Mouse (Mus musculus) C2C12 (cell line): ENCODE data around the gene D630023F18Rik. TPM values are rescaled to one million over a fixed set of nuclear protein-coding genes. Genes with fewer than 3 reads are reported as not detected.

Experiments used
- H3K27me3 ChIP-seq: one replicate; pipeline ENCODE4 v1.6.1; 2011; ENCODE audit not compliant: control insufficient read depth, insufficient read depth, insufficient read length
- H3K36me3 ChIP-seq: one replicate; pipeline ENCODE4 v1.6.1; 2011; ENCODE audit not compliant: control insufficient read depth, insufficient read depth
- H3K4me3 ChIP-seq: one replicate; pipeline ENCODE4 v1.5.1; 2011; ENCODE audit warnings: mild to moderate bottlenecking, control low read depth; ENCODE audit not compliant: poor library complexity, insufficient read depth, severe bottlenecking
- H3K79me2 ChIP-seq: one replicate; pipeline ENCODE4 v1.6.1; 2011; ENCODE audit not compliant: control insufficient read depth, insufficient read depth
- H3K79me3 ChIP-seq: one replicate; pipeline ENCODE4 v1.6.1; 2011; ENCODE audit warnings: low read depth, control low read depth
- H3ac ChIP-seq: one replicate; pipeline ENCODE3; 2011; ENCODE audit warnings: low read depth; ENCODE audit not compliant: control insufficient read depth, insufficient read length
- CEBPB ChIP-seq: IDR thresholded peaks from one replicate; pipeline ENCODE4 v1.6.1; 2011; ENCODE audit warnings: low read depth, mild to moderate bottlenecking, control low read depth, moderate library complexity
- CTCF ChIP-seq: IDR thresholded peaks from one replicate; pipeline ENCODE4 v1.5.1; 2011; ENCODE audit not compliant: control insufficient read depth, insufficient read depth, insufficient read length
- FOSL1 ChIP-seq: IDR thresholded peaks from one replicate; pipeline ENCODE4 v1.8.0; 2011; ENCODE audit warnings: mild to moderate bottlenecking, low read length; ENCODE audit not compliant: poor library complexity, insufficient read depth, severe bottlenecking
- MAX ChIP-seq: IDR thresholded peaks from one replicate; pipeline ENCODE4 v1.6.1; 2011; ENCODE audit warnings: mild to moderate bottlenecking, control low read depth
- MYOD1 ChIP-seq: IDR thresholded peaks from one replicate; pipeline ENCODE4 v1.6.1; 2011; ENCODE audit warnings: low read depth; ENCODE audit not compliant: control insufficient read depth, insufficient read length
- MYOG ChIP-seq: IDR thresholded peaks from one replicate; pipeline ENCODE4 v1.6.1; 2011; ENCODE audit not compliant: control insufficient read depth, insufficient read length; ENCODE audit errors: extremely low read depth
- USF1 ChIP-seq: IDR thresholded peaks from one replicate; pipeline ENCODE4 v1.6.1; 2011; ENCODE audit warnings: low read depth, mild to moderate bottlenecking, control low read depth, moderate library complexity
- polyA plus RNA-seq: library from polyadenylated mRNA; unstranded; fragments of >200 nt; fragmentation: generic; extraction: Trizol; gene quantifications from one replicate; pipeline ENCODE4 v1.2.1, GENCODE M21; 2012; ENCODE audit warnings: missing spikeins

Gene D630023F18Rik
- polyA plus RNA-seq, 1 experiment: not detected

- H3ac ChIP-seq: no peak overlapping the region
- no peaks in the 10 kb centered on the region for H3K79me3 ChIP-seq
- peaks cover 79% of the 10 kb centered on the region for H3K36me3 ChIP-seq
- no peaks in the 10 kb centered on the region for H3K79me2 ChIP-seq
- TF ChIP-seq CEBPB (no peak), MYOD1 (no peak), USF1 (no peak), CTCF (no peak), FOSL1 (no peak), MYOG (no peak), MAX (no peak)
- no peak overlapping the region for H3K4me3 ChIP-seq
- H3K27me3 ChIP-seq: no peaks in the 10 kb centered on the region
These were observed 39.2 kb upstream of the D630023F18Rik start for GRCm38 (mm10) chr1:65162210-65162609.

- Histone ChIP-seq H3K27me3 (no peaks in the 10 kb centered on the region), H3K79me3 (no peaks in the 10 kb centered on the region), H3K36me3 (peaks cover 32% of the 10 kb centered on the region), H3K79me2 (no peaks in the 10 kb centered on the region), H3K4me3 (no peak overlapping the region), H3ac (no peak overlapping the region)
- TF ChIP-seq CEBPB: no peak
- TF ChIP-seq CTCF: no peak
- no peak for TF ChIP-seq MAX
- no peak for TF ChIP-seq FOSL1
- TF ChIP-seq USF1: no peak
- no peak for TF ChIP-seq MYOG
- no peak for TF ChIP-seq MYOD1
These were observed 33.1 kb upstream of the D630023F18Rik start for GRCm38 (mm10) chr1:65156111-65156510.

- peaks cover 19% of the 10 kb centered on the region for H3K36me3 ChIP-seq
- TF ChIP-seq CTCF (no peak), MYOG (no peak), CEBPB (no peak), MAX (no peak), MYOD1 (no peak), FOSL1 (no peak), USF1 (no peak)
- no peaks in the 10 kb centered on the region for H3K27me3 ChIP-seq
- no peak overlapping the region for H3K4me3 ChIP-seq
- H3K79me3 ChIP-seq: no peaks in the 10 kb centered on the region
- no peak overlapping the region for H3ac ChIP-seq
- H3K79me2 ChIP-seq: no peaks in the 10 kb centered on the region
These were observed 31.8 kb upstream of the D630023F18Rik start for GRCm38 (mm10) chr1:65154814-65155213.

- Histone ChIP-seq H3K79me3 (no peaks in the 10 kb centered on the region), H3ac (no peak overlapping the region), H3K4me3 (no peak overlapping the region), H3K36me3 (no peaks in the 10 kb centered on the region), H3K79me2 (no peaks in the 10 kb centered on the region), H3K27me3 (no peaks in the 10 kb centered on the region)
- TF ChIP-seq USF1: no peak
- no peak for TF ChIP-seq CTCF
- no peak for TF ChIP-seq CEBPB
These were observed 25.0 kb upstream of the D630023F18Rik start for GRCm38 (mm10) chr1:65147971-65148370.

- H3K4me3 ChIP-seq: no peak overlapping the region
- no peak overlapping the region for H3ac ChIP-seq
- H3K79me3 ChIP-seq: no peaks in the 10 kb centered on the region
- H3K36me3 ChIP-seq: no peaks in the 10 kb centered on the region
- no peaks in the 10 kb centered on the region for H3K27me3 ChIP-seq
- TF ChIP-seq MAX (no peak), CEBPB (no peak), CTCF (no peak), USF1 (no peak), FOSL1 (no peak), MYOD1 (no peak), MYOG (no peak)
- H3K79me2 ChIP-seq: no peaks in the 10 kb centered on the region
These were observed 24.3 kb upstream of the D630023F18Rik start for GRCm38 (mm10) chr1:65147326-65147725.

GRCm38 (mm10) chr1:65146601-65147000 lies 23.6 kb upstream of the D630023F18Rik start:
- no peaks in the 10 kb centered on the region for H3K79me3 ChIP-seq
- TF ChIP-seq MAX: no peak
- no peak for TF ChIP-seq CEBPB
- TF ChIP-seq USF1: no peak
- TF ChIP-seq CTCF: no peak
- TF ChIP-seq MYOD1: no peak
- no peak for TF ChIP-seq FOSL1
- TF ChIP-seq MYOG: no peak
- H3ac ChIP-seq: no peak overlapping the region
- no peaks in the 10 kb centered on the region for H3K27me3 ChIP-seq
- H3K79me2 ChIP-seq: no peaks in the 10 kb centered on the region
- H3K36me3 ChIP-seq: no peaks in the 10 kb centered on the region
- H3K4me3 ChIP-seq: no peak overlapping the region
